9 mouse cellular contexts compared by ENCODE assay signal in the genomic region with DNA sequence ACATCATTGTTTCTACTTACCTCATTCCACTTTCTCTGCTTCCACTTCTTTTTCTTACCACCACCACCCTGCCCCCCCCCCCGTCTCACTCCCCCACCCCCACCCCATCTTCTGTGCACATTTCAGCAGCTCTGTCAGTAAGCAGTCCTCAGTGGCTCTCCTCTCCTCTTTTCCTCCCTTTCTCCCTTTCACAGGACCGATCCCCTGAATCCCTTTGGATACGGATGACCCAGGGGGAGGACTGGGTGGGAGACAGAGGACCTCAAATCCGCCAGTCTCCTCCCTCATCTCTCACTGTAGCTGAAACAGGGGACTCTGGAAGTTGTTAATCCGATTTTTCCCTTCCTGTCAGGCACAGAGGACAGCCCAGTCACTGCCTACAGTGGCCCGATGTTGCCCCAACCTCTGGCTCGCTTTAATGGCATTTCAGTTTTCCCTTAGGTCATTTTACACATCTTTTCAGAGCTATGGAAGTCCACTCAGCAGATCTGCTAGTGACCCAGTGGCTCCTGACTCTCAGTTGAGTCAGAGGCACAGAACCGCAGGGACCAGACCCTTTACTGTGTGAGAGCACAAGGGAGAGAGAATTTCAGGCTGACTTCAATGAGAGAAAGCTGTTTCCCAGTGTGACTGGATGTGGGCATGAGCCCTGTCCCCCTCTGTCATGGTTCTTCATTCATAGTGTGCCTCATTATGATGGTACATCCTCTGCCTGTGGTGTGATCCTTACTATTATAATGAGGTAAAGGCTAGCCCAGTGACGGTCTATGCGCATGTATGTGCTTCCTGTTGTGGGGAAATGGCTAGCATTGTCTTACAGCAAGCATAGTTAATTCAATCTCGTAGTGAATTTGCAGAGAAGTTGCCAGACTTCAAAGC. TPM values are rescaled to one million over a fixed set of nuclear protein-coding genes. Genes with fewer than 3 reads are reported as not detected.
DNase-seq lines count a peak whose midpoint lies in the region; ATAC-seq lines count a peak whose summit lies in the region.
"Had no signal": no experiment of that assay in that cellular context is flagged by ENCODE, and none has a peak within 500 bp of the region (broad histone marks: within the 10 kb centered on the region; RNA-seq: fewer than 3 reads in every experiment).

No protein-coding gene starts in this region.

- ATAC-seq in megakaryocyte, adult 5-6 weeks (ENCODE audit: poor library complexity, severe bottlenecking): peak; percentile 40

- DNase-seq in heart, adult 11 months: peak; percentile 31
- no peak for DNase-seq in heart, postnatal 14 days
- peak; percentile 54 for DNase-seq in retina, postnatal 1 day
- no peak for DNase-seq in retina, embryonic 14.5 days (ENCODE audit: low spot score)
- DNase-seq in T-cell, adult 2 months (ENCODE audit: low spot score): no peak
- DNase-seq in urinary bladder, postnatal 4 days (ENCODE audit: low spot score in 2 of 2): no peak
- no peak for DNase-seq in layer of hippocampus, postnatal 10 days (ENCODE audit: low spot score in 2 of 2)
- DNase-seq: adrenal gland, adult 8-10 months had no signal

- intact Hi-C loops in heart, postnatal 14 days (cut with DNase I): no loop called here

RNA-seq across cellular contexts. Expression of gene Gm10645, which starts 11.6 kb away (rescaled TPM):
- not detected for total RNA-seq in heart, postnatal 14 days (2021)
- total RNA-seq in megakaryocyte, adult 5-6 weeks (2015): 0.29 and 0.89 TPM in 2 replicates
- 0.51 TPM in 1 of 2 replicates, not detected in the other for total RNA-seq in megakaryocyte, adult 5-6 weeks (2017)
- total RNA-seq in layer of hippocampus, postnatal 10 days (2021): 1 to 10 TPM; 1.4 to 1.7 TPM

RNA-seq across cellular contexts. Expression of gene Tbc1d9, which starts 12.4 kb away (rescaled TPM):
- total RNA-seq in heart, postnatal 14 days (2021): 1 to 10 TPM; 3.4 to 3.6 TPM
- 6.5 and 9.3 TPM in 2 replicates for total RNA-seq in megakaryocyte, adult 5-6 weeks (2015)
- total RNA-seq in megakaryocyte, adult 5-6 weeks (2017): 13.4 and 18.6 TPM in 2 replicates
- total RNA-seq in layer of hippocampus, postnatal 10 days (2021): 100 to 1,000 TPM in 1 of 2 experiments, 10 to 100 TPM in 1; 95.9 to 103 TPM

Comparison
In these comparisons a context has a peak if more than half of its experiments do, and no peak if none do; other contexts are left out.
1. DNase-seq: peak in heart, adult 11 months (single experiment) and retina, postnatal 1 day (single experiment); none in heart, postnatal 14 days (0 of 2), retina, embryonic 14.5 days (single experiment), T-cell, adult 2 months (single experiment), urinary bladder, postnatal 4 days (0 of 2) and layer of hippocampus, postnatal 10 days (0 of 2).
2. RNA of gene Tbc1d9, which starts 12.4 kb away (total RNA-seq): 95.9 to 103 TPM in layer of hippocampus, postnatal 10 days; 6.5 to 18.6 TPM in megakaryocyte, adult 5-6 weeks and 3.4 to 3.6 TPM in heart, postnatal 14 days; every median in the first group is over 4 times any median in the second.